Mouse (Mus musculus) small intestine, adult 2 months (tissue): ENCODE data around the gene Egfl8.

Source experiments
- CTCF ChIP-seq: fragments of 200-500 bp; IDR thresholded peaks from 2 replicates; pipeline ENCODE4 v1.5.1; 2012; ENCODE audit warnings: low read depth, mild to moderate bottlenecking, control low read depth, inconsistent platforms, low read length, moderate library complexity, mixed read lengths; ENCODE audit not compliant: insufficient replicate concordance, insufficient read length; ENCODE audit errors: extremely low read depth
- POLR2A ChIP-seq: fragments of 200-500 bp; IDR thresholded peaks from 2 replicates; pipeline ENCODE4 v1.6.1; 2012; ENCODE audit warnings: low read depth, mild to moderate bottlenecking, control low read depth, inconsistent platforms, low read length, moderate library complexity

GRCm38 (mm10) chr17:34578070-34578469, 37.7 kb downstream of the Egfl8 start:
- no peak for TF ChIP-seq CTCF
- TF ChIP-seq POLR2A = no peak
